Mouse (Mus musculus): ENCODE measurements around the gene Klf15.

- TF ChIP-seq POLR2A (IDR thresholded peaks at IDR 0.05; ENCODE audit: low read depth, low read length) (no peak), CTCF (conservative IDR thresholded peaks at IDR 0.05; ENCODE audit: insufficient read depth, insufficient read length, low read depth, low read length) (no peak)
Observed at GRCm38 (mm10) chr6:90452603-90453002, 9.8 kb upstream of the Klf15 start.

All from kidney, adult 2 months (tissue).